Mouse (Mus musculus): Measurements from ENCODE around the gene Sp100. TPM values are rescaled to one million over a fixed set of nuclear protein-coding genes. Genes with fewer than 3 reads are reported as not detected.

The Sp100 gene
- total and polyA plus RNA-seq, 2 experiments from 2014 or later, result 1.1 to 2.2 TPM

DNA sequence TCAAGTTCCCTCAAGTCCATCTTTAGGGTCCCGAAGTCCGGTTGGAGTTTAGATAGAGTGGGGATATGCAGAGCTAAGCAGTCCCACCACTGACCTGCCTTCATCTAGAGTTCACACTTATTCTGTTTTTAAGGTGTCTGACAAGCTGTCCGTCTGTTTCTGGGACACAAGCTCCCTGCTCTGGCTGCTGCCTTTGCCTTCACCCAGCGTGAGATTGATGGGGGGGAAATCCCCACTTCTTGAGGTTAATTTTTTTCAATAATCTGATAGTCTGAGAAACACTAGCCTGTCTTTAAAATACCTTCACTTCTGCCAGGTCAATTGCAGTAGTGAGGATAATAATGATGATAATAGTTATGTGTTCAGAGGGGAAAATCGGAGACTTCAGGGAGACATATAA, 92.5 kb downstream of the Sp100 start:
- H3K4me2 ChIP-seq (ENCODE audit: low read depth, low read length, poor library complexity, severe bottlenecking), result no peak overlapping the region
- H3K4me3 ChIP-seq (ENCODE audit: low read depth, low read length), result no peak overlapping the region
- DNase-seq (ENCODE audit: low spot score), result no peak
- no peak for TF ChIP-seq CTCF (IDR thresholded peaks at IDR 0.05)
- WGBS, result 33% methylated on average over 5 of the region's 5 CpGs
- H3K27ac ChIP-seq (ENCODE audit: low read depth, low read length), result no peak overlapping the region
- no peaks in the 10 kb centered on the region for H3K4me1 ChIP-seq (ENCODE audit: insufficient read depth, low read length)
- H3K27me3 ChIP-seq (ENCODE audit: insufficient read depth, low read length), result no peaks in the 10 kb centered on the region
- H3K9me3 ChIP-seq (ENCODE audit: low read length), result no peaks in the 10 kb centered on the region
- H3K36me3 ChIP-seq (ENCODE audit: insufficient read depth, low read length), result no peaks in the 10 kb centered on the region
- no peak overlapping the region for H3K9ac ChIP-seq (replicated peaks; ENCODE audit: low read length, poor library complexity, severe bottlenecking)
- no peak for ATAC-seq (ENCODE audit: low FRiP score)

DNA sequence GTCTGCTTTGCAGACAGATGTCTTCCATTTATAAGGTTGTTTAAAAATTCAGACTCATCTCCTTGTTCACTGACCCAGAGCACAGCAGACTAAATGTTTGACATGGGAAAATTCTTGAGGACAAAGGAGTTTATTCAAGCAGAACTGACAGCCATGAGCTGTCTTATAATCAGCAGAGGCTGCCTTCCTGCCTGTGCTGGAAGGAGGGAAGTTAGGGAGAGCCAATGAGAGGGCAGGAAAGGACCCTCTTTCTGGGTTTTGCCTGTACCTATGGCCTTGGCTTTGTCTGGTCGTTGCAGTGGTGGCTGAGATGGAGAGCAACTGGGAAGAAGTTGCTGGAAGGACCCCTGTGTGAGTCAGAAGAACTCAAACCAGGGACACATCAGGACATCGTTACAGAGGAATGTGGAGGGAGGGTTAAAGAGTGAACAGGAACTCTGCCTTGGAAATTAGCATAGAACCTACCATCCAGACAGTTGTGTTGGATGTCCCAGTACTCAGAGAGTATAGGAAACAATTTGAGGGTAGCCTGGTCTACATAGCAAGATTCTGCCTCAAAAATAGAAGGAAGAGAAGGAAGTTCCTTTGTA, 93.2 kb downstream of the Sp100 start:
- Histone ChIP-seq H3K4me1 (ENCODE audit: insufficient read depth, low read length) (no peaks in the 10 kb centered on the region), H3K27me3 (ENCODE audit: insufficient read depth, low read length) (no peaks in the 10 kb centered on the region), H3K4me2 (ENCODE audit: low read depth, low read length, poor library complexity, severe bottlenecking) (no peak overlapping the region), H3K9me3 (ENCODE audit: low read length) (no peaks in the 10 kb centered on the region), H3K4me3 (ENCODE audit: low read depth, low read length) (no peak overlapping the region), H3K36me3 (ENCODE audit: insufficient read depth, low read length) (no peaks in the 10 kb centered on the region), H3K9ac (replicated peaks; ENCODE audit: low read length, poor library complexity, severe bottlenecking) (no peak overlapping the region), H3K27ac (ENCODE audit: low read depth, low read length) (no peak overlapping the region)
- 8% methylated on average over 2 of the region's 2 CpGs for WGBS
- TF ChIP-seq CTCF (IDR thresholded peaks at IDR 0.05), result no peak
- ATAC-seq (ENCODE audit: low FRiP score) (peak; percentile 61; the same call in 1 of the 2 replicates), DNase-seq (ENCODE audit: low spot score) (no peak)

DNA sequence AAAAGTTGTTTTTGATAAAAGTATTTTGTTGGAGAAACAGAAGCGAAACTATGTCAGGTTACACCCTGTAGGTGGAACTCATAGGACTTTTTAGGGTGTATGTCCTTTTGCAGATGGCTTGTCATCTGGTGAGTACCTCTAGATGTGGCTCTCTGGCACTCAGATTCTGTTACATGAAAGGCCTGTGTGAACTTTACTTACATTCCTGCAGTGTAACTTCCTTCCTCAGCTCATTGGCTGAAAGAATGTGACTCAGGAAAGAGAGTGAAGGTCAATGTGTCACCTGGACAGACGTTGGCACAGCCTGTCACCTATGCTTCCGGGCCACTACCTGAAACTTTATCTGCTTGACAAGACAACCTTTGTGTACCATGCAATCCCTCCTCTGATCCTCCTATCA, 94.8 kb downstream of the Sp100 start:
- Histone ChIP-seq H3K9ac (replicated peaks; ENCODE audit: low read length, poor library complexity, severe bottlenecking) (no peak overlapping the region), H3K4me3 (ENCODE audit: low read depth, low read length) (no peak overlapping the region), H3K27ac (ENCODE audit: low read depth, low read length) (no peak overlapping the region), H3K27me3 (ENCODE audit: insufficient read depth, low read length) (no peaks in the 10 kb centered on the region), H3K4me2 (ENCODE audit: low read depth, low read length, poor library complexity, severe bottlenecking) (no peak overlapping the region), H3K4me1 (ENCODE audit: insufficient read depth, low read length) (no peaks in the 10 kb centered on the region), H3K36me3 (ENCODE audit: insufficient read depth, low read length) (no peaks in the 10 kb centered on the region), H3K9me3 (ENCODE audit: low read length) (no peaks in the 10 kb centered on the region)
- TF ChIP-seq CTCF (IDR thresholded peaks at IDR 0.05), result no peak
- WGBS, result 92% methylated on average over 3 of the region's 3 CpGs
- DNase-seq (ENCODE audit: low spot score) (no peak), ATAC-seq (ENCODE audit: low FRiP score) (no peak)

DNA sequence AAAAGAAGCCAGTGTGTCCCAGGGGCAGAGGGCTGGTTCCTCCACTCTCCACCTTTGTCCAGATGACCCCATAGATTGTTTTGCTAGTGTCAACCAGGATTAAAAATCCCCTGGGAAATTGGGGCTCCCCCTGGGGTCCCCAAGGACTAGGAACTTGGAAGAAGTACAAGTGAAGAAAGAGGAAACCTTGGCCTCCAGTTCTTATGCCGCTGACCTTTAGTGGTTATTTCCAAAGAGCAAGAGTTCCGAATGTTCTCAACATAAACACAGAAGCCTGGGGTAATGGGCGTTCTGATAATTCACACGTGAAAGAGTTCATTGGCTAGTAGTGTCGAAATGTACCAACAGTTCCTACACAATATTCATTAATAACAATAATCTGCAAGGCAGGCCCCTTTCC, 96.7 kb downstream of the Sp100 start:
- Histone ChIP-seq H3K36me3 (ENCODE audit: insufficient read depth, low read length) (no peaks in the 10 kb centered on the region), H3K27ac (ENCODE audit: low read depth, low read length) (no peak overlapping the region), H3K27me3 (ENCODE audit: insufficient read depth, low read length) (no peaks in the 10 kb centered on the region), H3K4me2 (ENCODE audit: low read depth, low read length, poor library complexity, severe bottlenecking) (no peak overlapping the region), H3K4me1 (ENCODE audit: insufficient read depth, low read length) (no peaks in the 10 kb centered on the region), H3K9me3 (ENCODE audit: low read length) (no peaks in the 10 kb centered on the region), H3K9ac (replicated peaks; ENCODE audit: low read length, poor library complexity, severe bottlenecking) (no peak overlapping the region), H3K4me3 (ENCODE audit: low read depth, low read length) (no peak overlapping the region)
- DNase-seq (ENCODE audit: low spot score) (no peak), ATAC-seq (ENCODE audit: low FRiP score) (no peak)
- WGBS, result 89% methylated on average over 5 of the region's 5 CpGs
- no peak for TF ChIP-seq CTCF (IDR thresholded peaks at IDR 0.05)

DNA sequence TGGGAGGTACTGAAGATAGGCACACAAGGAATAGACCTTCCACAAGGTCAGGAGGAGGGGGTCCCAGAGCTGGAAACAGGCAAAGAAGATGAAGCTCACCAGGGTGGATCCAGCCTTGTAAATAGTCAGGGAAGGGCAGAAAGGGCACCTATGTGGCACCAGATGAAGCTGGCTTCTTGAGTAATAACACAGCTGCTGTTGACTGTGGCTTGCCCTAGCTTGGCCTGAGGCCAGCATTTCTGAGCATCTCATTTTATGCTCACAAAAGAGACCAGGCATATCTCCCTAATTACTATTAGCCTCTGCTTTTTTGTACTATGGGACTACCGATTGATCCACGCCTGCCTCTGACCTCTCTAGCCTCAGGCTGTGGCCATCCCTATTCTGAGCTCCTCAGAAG, 100.0 kb downstream of the Sp100 start:
- H3K27me3 ChIP-seq (ENCODE audit: insufficient read depth, low read length), result no peaks in the 10 kb centered on the region
- H3K4me3 ChIP-seq (ENCODE audit: low read depth, low read length), result no peak overlapping the region
- no peaks in the 10 kb centered on the region for H3K4me1 ChIP-seq (ENCODE audit: insufficient read depth, low read length)
- no peaks in the 10 kb centered on the region for H3K36me3 ChIP-seq (ENCODE audit: insufficient read depth, low read length)
- H3K9me3 ChIP-seq (ENCODE audit: low read length), result no peaks in the 10 kb centered on the region
- H3K9ac ChIP-seq (replicated peaks; ENCODE audit: low read length, poor library complexity, severe bottlenecking), result no peak overlapping the region
- ATAC-seq (ENCODE audit: low FRiP score) (no peak), DNase-seq (ENCODE audit: low spot score) (no peak)
- TF ChIP-seq CTCF (IDR thresholded peaks at IDR 0.05), result no peak
- H3K27ac ChIP-seq (ENCODE audit: low read depth, low read length), result no peak overlapping the region
- no peak overlapping the region for H3K4me2 ChIP-seq (ENCODE audit: low read depth, low read length, poor library complexity, severe bottlenecking)
- WGBS, result 75% methylated on average over 2 of the region's 2 CpGs

DNA sequence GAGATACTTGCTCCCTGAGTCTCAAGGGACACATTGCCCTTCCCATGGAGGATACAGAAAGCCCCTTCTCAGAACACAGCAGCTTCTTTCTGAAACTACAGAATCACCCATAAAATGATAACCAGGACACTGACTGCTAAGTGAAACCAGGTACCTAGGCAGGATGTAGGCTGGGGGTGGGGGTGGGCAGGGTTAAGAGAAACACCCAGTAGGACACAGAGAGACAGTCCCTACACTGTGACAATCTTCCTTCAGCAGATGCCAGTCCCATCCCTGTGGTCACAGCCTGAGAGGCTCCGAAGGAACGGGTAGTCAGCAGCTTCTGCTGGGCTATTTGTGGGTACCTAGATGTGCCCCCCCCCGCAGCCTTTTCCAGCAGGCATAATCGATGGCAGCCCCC, 100.9 kb downstream of the Sp100 start:
- Histone ChIP-seq H3K36me3 (ENCODE audit: insufficient read depth, low read length) (no peaks in the 10 kb centered on the region), H3K27me3 (ENCODE audit: insufficient read depth, low read length) (no peaks in the 10 kb centered on the region), H3K9me3 (ENCODE audit: low read length) (no peaks in the 10 kb centered on the region), H3K27ac (ENCODE audit: low read depth, low read length) (no peak overlapping the region), H3K4me2 (ENCODE audit: low read depth, low read length, poor library complexity, severe bottlenecking) (no peak overlapping the region), H3K9ac (replicated peaks; ENCODE audit: low read length, poor library complexity, severe bottlenecking) (no peak overlapping the region), H3K4me3 (ENCODE audit: low read depth, low read length) (no peak overlapping the region), H3K4me1 (ENCODE audit: insufficient read depth, low read length) (no peaks in the 10 kb centered on the region)
- no peak for ATAC-seq (ENCODE audit: low FRiP score)
- WGBS, result 94% methylated on average over 4 of the region's 4 CpGs
- no peak for TF ChIP-seq CTCF (IDR thresholded peaks at IDR 0.05)
- DNase-seq (ENCODE audit: low spot score), result no peak
